Mouse (Mus musculus) lung, postnatal 10 days (tissue): ENCODE results near the gene Ski.
A peak's percentile ranks its signal among the peaks of the same experiment; 100 is the strongest.

Experiments
- DNase-seq: peaks from one replicate; pipeline ENCODE4 v3.0.0; 2021

The Ski gene

GRCm38 (mm10) chr4:155126602-155127372, 95.6 kb downstream of the Ski start:
- DNase-seq, result peak; percentile 54

GRCm38 (mm10) chr4:155126194-155126593, 96.2 kb downstream of the Ski start:
- no peak for DNase-seq

GRCm38 (mm10) chr4:155125310-155125709, 97.1 kb downstream of the Ski start:
- no peak for DNase-seq

DNA sequence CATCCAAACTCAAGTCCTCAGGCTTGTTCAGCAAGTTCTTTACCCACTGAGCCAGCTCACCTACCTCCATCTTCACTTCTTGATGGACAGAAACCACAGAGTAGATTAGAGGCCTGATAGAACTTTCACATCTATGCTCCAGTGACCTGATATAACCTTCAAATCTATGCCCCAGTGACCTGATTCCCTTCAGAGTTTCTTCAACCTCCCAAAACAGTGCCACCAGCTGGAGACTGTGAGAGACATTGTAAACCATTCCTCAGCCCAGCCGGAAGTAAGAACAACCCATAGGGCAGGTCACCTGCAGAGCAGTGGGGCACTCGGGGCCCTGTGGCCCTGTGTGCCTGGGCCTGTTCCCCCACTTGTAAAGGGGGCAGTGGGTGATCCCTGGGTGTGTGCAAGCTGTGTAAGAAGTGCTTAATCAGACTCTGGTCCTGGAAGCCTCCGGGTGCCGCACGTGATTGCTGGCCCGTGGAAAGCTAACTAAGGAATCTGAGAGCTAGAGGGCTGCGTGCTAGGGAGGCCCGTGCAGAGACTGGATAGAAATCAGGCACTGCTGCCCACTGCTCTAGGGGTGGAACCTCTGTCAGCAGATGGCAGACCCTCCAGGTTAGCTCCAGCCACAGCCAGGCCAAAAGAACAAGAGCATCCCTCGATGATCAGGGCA, 98.4 kb downstream of the Ski start:
- no peak for DNase-seq

DNA sequence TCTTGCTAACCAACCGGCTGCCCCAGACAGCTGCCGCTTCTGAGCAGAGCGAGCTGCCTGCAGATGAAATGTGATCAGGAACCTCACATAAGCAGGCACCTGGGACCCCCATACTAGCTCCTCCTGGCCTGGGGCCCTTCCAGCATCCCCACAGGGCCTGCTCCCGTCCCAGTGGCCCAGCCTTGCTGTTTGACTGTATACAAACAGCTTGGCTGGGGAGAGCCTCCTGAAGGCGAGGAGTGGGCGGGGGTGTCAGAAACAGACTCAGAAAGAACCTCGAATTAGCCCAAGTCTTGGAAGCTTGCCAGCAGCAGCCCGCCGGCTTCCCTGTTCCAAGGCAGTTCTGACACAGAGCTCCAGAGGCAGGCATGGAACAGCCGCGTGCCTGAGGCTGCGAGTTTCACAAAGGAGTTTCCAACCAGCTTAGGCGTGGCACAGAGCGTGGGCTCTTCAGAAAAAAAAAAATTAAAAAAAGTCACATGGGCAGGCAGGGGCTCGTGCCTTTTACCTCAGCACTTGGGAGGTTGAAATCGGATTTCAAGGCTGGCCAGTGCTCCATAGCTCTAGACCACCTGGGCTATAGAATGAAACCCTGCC, 99.8 kb downstream of the Ski start:
- DNase-seq, result peak; percentile 95

- DNase-seq, result no peak
Measured at GRCm38 (mm10) chr4:155121915-155122443, 100.4 kb downstream of the Ski start.

DNA sequence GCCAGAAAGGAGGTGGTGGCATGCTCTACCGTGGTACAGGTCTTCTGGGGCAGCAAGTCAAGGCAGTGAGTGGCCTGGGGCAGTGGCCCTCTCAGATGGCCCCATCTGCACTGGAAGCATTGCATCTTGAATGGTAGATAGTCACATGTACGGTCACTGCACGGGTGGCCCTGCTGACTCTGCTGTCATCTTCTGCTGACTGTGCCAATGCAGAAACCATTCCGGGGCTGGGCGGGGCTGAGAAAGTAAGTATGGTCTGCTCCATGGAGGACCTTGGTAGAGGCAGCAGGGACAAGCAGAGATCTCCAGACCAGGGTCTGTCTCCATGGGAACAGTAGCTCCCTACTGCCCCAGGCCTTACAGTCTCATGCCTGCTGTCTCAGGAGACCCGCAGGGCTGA, 101.2 kb downstream of the Ski start:
- DNase-seq, result no peak

DNA sequence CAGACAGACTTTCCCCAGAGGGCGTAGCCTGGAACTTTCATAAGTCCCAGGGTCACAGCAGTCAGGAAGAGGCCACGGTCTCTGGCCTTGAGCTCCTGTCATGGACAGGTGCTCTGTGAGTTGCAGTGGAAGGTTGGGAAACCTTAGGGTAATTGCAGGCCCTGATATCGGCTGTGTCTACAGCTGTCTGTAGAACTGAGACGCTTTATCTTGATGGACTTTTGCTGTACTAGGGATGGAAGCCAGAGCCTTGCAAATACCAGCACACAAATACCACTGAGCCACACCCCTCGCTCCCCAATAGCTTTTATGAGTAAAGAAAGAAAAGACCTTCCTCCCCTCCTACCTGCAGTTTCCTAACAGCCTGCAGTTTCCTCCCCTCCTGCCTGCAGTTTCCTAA, 101.8 kb downstream of the Ski start:
- DNase-seq, result no peak

DNA sequence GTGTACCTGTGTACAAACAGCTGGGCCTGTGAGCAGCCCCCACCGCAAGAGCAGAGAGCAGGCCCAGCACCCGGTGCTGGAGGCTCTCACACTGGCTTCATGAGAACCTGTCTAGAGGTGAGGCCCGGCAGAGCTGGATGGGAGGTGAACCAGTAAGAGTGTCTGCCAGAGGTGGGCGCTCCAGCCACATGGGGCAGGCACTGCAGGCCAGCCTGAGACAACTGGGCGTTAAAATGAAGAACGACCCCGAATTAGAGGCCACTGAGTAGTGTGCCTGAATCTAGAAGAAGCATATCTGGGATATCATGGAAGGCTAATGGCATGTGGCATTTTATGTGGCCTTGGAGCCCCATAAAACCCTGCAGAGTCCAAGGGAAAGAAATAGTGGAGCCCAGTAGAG, 102.4 kb downstream of the Ski start:
- DNase-seq, result no peak

GRCm38 (mm10) chr4:155118278-155118677, 104.1 kb downstream of the Ski start:
- no peak for DNase-seq

GRCm38 (mm10) chr4:155117396-155117978, 104.9 kb downstream of the Ski start:
- no peak for DNase-seq

- DNase-seq, result no peak
Measured at GRCm38 (mm10) chr4:155116607-155117006, 105.8 kb downstream of the Ski start.

DNA sequence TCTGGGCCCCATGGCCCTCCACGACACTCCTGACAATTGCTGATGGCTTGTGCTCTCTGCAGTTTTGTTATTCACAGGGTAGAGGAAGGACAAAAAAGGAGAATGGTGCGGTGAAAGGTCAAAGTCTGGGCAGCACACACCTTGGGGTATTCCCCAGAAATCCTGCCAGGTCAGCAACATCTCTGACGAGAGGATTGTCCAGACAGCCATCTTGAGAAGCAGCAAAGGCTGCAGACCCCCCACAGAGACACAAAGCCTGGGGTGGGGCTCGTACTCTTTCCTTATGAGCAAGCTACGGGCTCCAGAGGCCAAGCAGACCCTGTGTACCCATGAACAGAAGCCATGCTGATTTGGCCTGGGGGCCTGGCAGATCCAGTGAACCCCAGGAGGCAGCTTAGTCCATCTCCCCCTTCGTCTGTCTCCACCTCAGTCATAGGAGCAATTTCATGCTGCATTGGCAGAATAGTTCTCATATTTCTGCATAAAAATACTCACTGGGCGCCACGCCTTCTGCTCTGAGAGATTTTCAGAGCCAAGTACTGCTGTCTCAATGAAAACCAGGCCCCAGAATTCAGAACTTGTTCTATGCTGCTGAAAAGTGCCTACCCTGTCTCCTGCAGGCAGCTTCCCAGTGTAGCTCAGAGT, 108.5 kb downstream of the Ski start:
- peak; percentile 44 for DNase-seq

- no peak for DNase-seq
Measured at GRCm38 (mm10) chr4:155109471-155109870, 112.9 kb downstream of the Ski start.

DNA sequence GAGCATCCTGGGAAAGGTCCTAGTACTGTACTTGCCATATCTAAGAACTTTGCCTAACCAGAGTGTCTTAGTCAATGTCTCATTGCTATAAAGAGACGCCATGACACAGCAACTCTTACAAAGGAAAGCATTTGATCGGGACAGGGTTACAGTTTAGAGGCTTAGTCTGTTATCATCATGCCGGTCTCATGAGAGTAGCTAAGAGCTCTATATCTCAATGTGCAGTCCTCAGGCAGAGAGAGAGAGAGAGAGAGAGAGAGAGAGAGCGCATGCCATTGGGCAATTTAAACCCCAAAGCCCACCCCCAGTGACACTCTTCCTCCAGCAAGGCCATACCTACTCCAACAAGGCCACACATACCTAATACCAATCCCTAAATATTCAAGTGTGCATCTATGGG, 114.5 kb downstream of the Ski start:
- DNase-seq, result no peak
